In the genomic region with DNA sequence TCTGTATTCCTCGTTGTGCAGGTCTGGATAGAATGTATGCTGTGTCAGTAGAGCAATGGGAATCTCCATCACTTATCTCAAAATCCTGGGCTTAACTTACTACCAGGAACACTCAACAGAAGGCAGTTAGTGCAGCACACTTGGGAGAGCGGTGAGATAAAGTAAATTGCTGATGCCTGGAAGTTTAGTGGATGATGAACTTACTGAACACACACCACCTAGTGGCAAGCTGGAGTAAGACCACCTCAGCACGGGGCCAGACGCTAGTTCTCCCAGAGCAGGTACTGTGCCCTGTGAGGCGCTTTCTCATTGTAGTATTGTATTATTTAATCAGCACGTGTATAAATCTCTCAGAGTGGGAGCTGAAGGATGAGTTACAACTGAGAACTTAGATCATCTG, we compare ENCODE assay signal across 9 mouse cellular contexts. TPM values are rescaled to one million over a fixed set of nuclear protein-coding genes. Genes with fewer than 3 reads are reported as not detected.
A peak's percentile ranks its signal among the peaks of the same experiment; 100 is the strongest.
DNase-seq lines count a peak whose midpoint lies in the region; ATAC-seq and TF ChIP-seq lines count a peak whose summit lies in the region.
"Had no signal": no experiment of that assay in that cellular context is flagged by ENCODE, and none has a peak within 500 bp of the region (broad histone marks: within the 10 kb centered on the region; RNA-seq: fewer than 3 reads in every experiment).

No protein-coding gene starts in this region.

- TF ChIP-seq CTCF in small intestine, adult 2 months (IDR thresholded peaks at IDR 0.05; ENCODE audit: extremely low read depth, insufficient read length, insufficient replicate concordance, low read depth, low read length) = peak; percentile 81; the same call in 1 of the 2 replicates

- H3K9ac ChIP-seq in forebrain, embryonic 12.5 days = no peak overlapping the region
- no peak overlapping the region for H3K9ac ChIP-seq in intestine, embryonic 15.5 days
- H3K9ac ChIP-seq: liver, embryonic 13.5 days had no signal

- H3K4me1 ChIP-seq in forebrain, embryonic 12.5 days = peaks cover 18% of the 10 kb centered on the region
- H3K4me1 ChIP-seq in intestine, embryonic 15.5 days (replicated peaks) = peaks cover 3% of the 10 kb centered on the region; the same call in 1 of the 2 replicates
- peaks cover 27% of the 10 kb centered on the region for H3K4me1 ChIP-seq in small intestine, adult 2 months (ENCODE audit: control insufficient read depth, insufficient read depth, insufficient read length, low read length)
- H3K4me1 ChIP-seq: liver, embryonic 13.5 days had no signal

- no peaks in the 10 kb centered on the region for H3K36me3 ChIP-seq in forebrain, embryonic 12.5 days (replicated peaks)
- H3K36me3 ChIP-seq in intestine, embryonic 15.5 days = no peaks in the 10 kb centered on the region
- H3K36me3 ChIP-seq in small intestine, adult 2 months (ENCODE audit: control insufficient read depth, insufficient read depth, low read length) = no peaks in the 10 kb centered on the region
- H3K36me3 ChIP-seq: liver, embryonic 13.5 days had no signal

- H3K27ac ChIP-seq in forebrain, embryonic 12.5 days = no peak overlapping the region
- no peak overlapping the region for H3K27ac ChIP-seq in intestine, embryonic 15.5 days
- H3K27ac ChIP-seq in small intestine, adult 2 months (ENCODE audit: insufficient read depth, low read depth, low read length) = no peak overlapping the region
- H3K27ac ChIP-seq: liver, embryonic 13.5 days had no signal

- H3K4me3 ChIP-seq in forebrain, embryonic 12.5 days (replicated peaks) = no peak overlapping the region
- H3K4me3 ChIP-seq in intestine, embryonic 15.5 days (replicated peaks) = no peak overlapping the region
- H3K4me3 ChIP-seq in small intestine, adult 2 months (ENCODE audit: low read depth, low read length) = no peak overlapping the region
- H3K4me3 ChIP-seq: liver, embryonic 13.5 days had no signal

- TF ChIP-seq POLR2A in small intestine, adult 2 months (IDR thresholded peaks at IDR 0.05; ENCODE audit: low read depth, low read length) = no peak

- H3K4me2 ChIP-seq in forebrain, embryonic 12.5 days = 0 out of 2 replicates have a peak overlapping the region, but pooled peaks have one; percentile 13
- no peak overlapping the region for H3K4me2 ChIP-seq in intestine, embryonic 15.5 days (replicated peaks)
- H3K4me2 ChIP-seq: liver, embryonic 13.5 days had no signal

- 0 out of 2 replicates have a peak, but pooled peaks cover 5% of the 10 kb centered on the region for H3K27me3 ChIP-seq in forebrain, embryonic 12.5 days
- H3K27me3 ChIP-seq in intestine, embryonic 15.5 days (replicated peaks) = no peaks in the 10 kb centered on the region
- H3K27me3 ChIP-seq in small intestine, adult 2 months (ENCODE audit: control insufficient read depth, insufficient read depth, low read length) = no peaks in the 10 kb centered on the region
- H3K27me3 ChIP-seq: liver, embryonic 13.5 days had no signal

- no peaks in the 10 kb centered on the region for H3K9me3 ChIP-seq in forebrain, embryonic 12.5 days
- no peaks in the 10 kb centered on the region for H3K9me3 ChIP-seq in intestine, embryonic 15.5 days
- H3K9me3 ChIP-seq: liver, embryonic 13.5 days had no signal

- peak; percentile 30; the same call in 1 of the 2 replicates for ATAC-seq in forebrain, embryonic 12.5 days (ENCODE audit: low FRiP score)
- peak; percentile 76 for ATAC-seq in intestine, embryonic 15.5 days

- WGBS in forebrain, embryonic 12.5 days = 9% methylated on average over 6 of the region's 6 CpGs
- 11% methylated on average over 6 of the region's 6 CpGs for WGBS in intestine, embryonic 15.5 days
- WGBS in small intestine, adult 2 months = 3% methylated on average over 6 of the region's 6 CpGs

- DNase-seq in gastrocnemius, adult 18-20 months (ENCODE audit: low spot score) = peak; percentile 27
- DNase-seq in gastrocnemius, postnatal 25 days = no peak
- DNase-seq in 416B (ENCODE audit: low read depth) = peak; percentile 27
- DNase-seq in c-Kit-positive CD71-negative TER-119-negative erythroid progenitor cells, embryonic 14.5 days (ENCODE audit: low read depth) = peak; percentile 33
- peak; percentile 46 for DNase-seq in lung, postnatal 25 days (ENCODE audit: low spot score)
- DNase-seq: liver, embryonic 13.5 days had no signal

RNA-seq across cellular contexts. Expression of a gene that starts 42.4 kb away (rescaled TPM):
- 1 to 10 TPM in 1 of 2 experiments, under 1 TPM in 1; 0.59 to 1.0 TPM for total RNA-seq in gastrocnemius, adult 18-20 months (2021)
- total RNA-seq in gastrocnemius, postnatal 25 days (2021) = under 1 TPM; 0.87 to 0.99 TPM
- polyA plus RNA-seq in forebrain, embryonic 12.5 days (2016; fragmentation: Nextera tagmentation; extraction: Ambion mirVana) = 7.8 and 8.8 TPM in 2 replicates
- 11.3 and 11.7 TPM in 2 replicates for polyA plus RNA-seq in intestine, embryonic 15.5 days (2015; fragmentation: Nextera tagmentation; extraction: Ambion mirVana)
- 21.2 and 166 TPM in 2 replicates for polyA plus RNA-seq in small intestine, adult 2 months (2012; rRNA removed)
